Mouse (Mus musculus): ENCODE measurements at regions not wholly inside any gene's neighbourhood (a gene's known extent, or its start where the extent isn't known, plus 50 kb on each side); places are given as distances from the start of the nearest gene placed in this dataset.

DNA sequence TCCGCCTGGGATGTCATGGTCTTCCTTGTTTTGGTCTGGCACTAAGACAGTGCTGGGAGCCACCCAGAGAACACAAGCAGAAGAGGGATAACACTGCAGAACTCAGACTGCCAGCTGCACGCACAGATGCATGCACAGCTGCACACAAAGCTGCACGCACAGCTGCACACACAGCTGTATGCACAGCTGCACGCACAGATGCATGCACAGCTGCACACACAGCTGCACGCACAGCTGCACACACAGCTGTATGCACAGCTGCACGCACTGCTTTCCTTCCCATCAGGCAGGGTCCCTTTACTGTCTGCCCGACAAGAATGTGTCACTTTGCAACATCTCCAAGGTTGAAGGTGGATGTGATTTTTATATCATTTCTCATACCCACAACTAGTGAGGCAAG lies 122.9 kb upstream of the Egln3 start:
- Histone ChIP-seq H3K9ac (replicated peaks; ENCODE audit: low read length) (no peak overlapping the region), H3K9me3 (ENCODE audit: control insufficient read depth, low read length) (no peaks in the 10 kb centered on the region), H3K4me1 (ENCODE audit: control insufficient read depth, insufficient read depth, low read length) (no peaks in the 10 kb centered on the region), H3K4me3 (replicated peaks; ENCODE audit: low read depth, low read length) (no peak overlapping the region), H3K27ac (replicated peaks; ENCODE audit: low read depth, low read length) (no peak overlapping the region), H3K36me3 (ENCODE audit: control insufficient read depth, insufficient read depth, low read length) (no peaks in the 10 kb centered on the region), H3K4me2 (ENCODE audit: low read length) (no peak overlapping the region), H3K27me3 (ENCODE audit: control insufficient read depth, insufficient read depth, low read length) (no peaks in the 10 kb centered on the region)
- DNase-seq (no peak), ATAC-seq (ENCODE audit: low FRiP score, low TSS enrichment) (no peak)
- WGBS = 32% methylated on average over 7 of the region's 7 CpGs

DNA sequence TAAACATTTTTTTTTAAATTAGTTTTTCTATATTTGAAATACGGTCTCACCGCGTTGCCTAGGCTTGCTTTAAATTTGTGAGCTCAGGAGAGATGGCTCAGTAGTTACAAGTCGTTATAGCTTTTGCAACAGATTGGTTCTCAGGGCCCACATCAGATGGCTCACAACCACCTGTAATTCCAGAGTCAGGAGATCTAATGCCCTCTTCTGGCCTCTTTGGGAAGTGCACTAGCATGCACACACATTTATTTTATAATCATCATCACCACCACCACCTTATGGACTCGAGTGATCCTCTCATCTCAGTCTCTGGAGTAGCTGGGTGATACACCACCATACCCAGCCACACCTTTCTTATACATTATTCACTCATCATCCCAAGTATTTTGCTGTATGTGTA lies 116.9 kb upstream of the Egln3 start:
- Histone ChIP-seq H3K4me3 (replicated peaks; ENCODE audit: low read depth, low read length) (no peak overlapping the region), H3K27me3 (ENCODE audit: control insufficient read depth, insufficient read depth, low read length) (no peaks in the 10 kb centered on the region), H3K4me2 (ENCODE audit: low read length) (no peak overlapping the region), H3K9ac (replicated peaks; ENCODE audit: low read length) (no peak overlapping the region), H3K36me3 (ENCODE audit: control insufficient read depth, insufficient read depth, low read length) (no peaks in the 10 kb centered on the region), H3K9me3 (ENCODE audit: control insufficient read depth, low read length) (no peaks in the 10 kb centered on the region), H3K4me1 (ENCODE audit: control insufficient read depth, insufficient read depth, low read length) (peaks cover 4% of the 10 kb centered on the region; the same call in 1 of the 2 replicates), H3K27ac (replicated peaks; ENCODE audit: low read depth, low read length) (no peak overlapping the region)
- DNase-seq = no peak
- ATAC-seq (ENCODE audit: low FRiP score, low TSS enrichment) = no peak
- WGBS = 93% methylated on average over 5 of the region's 5 CpGs

DNA sequence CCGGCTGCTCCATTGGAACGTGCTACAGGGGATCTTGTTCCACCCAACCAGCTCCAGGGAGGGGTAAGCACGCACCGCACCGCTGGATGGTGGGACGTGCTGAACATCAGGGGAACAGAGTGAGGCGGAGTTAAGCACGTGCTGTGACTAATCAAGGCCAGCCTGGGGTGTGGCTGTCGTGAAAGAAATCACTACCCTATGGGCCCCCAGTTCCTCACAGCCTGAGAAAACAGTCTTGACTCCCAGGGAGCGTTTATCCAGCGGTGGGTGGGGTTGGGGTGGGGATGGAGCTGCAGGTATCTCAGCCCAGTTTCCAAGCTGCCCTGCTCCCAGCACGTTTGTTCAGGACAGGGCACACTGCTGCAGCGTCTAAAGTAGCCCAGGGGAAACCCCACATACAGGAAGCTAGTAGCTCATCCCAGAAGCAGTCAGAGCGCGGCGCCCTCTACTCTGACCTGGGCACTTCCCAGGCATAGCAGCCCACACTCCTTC lies 113.4 kb upstream of the Egln3 start:
- Histone ChIP-seq H3K4me3 (replicated peaks; ENCODE audit: low read depth, low read length) (no peak overlapping the region), H3K36me3 (ENCODE audit: control insufficient read depth, insufficient read depth, low read length) (no peaks in the 10 kb centered on the region), H3K9me3 (ENCODE audit: control insufficient read depth, low read length) (no peaks in the 10 kb centered on the region), H3K27ac (replicated peaks; ENCODE audit: low read depth, low read length) (no peak overlapping the region), H3K4me2 (ENCODE audit: low read length) (peak overlapping the region; percentile 42), H3K9ac (replicated peaks; ENCODE audit: low read length) (no peak overlapping the region), H3K4me1 (ENCODE audit: control insufficient read depth, insufficient read depth, low read length) (peaks cover 19% of the 10 kb centered on the region), H3K27me3 (ENCODE audit: control insufficient read depth, insufficient read depth, low read length) (no peaks in the 10 kb centered on the region)
- WGBS = under 1% methylated on average over 16 of the region's 16 CpGs
- DNase-seq = peak; percentile 24
- ATAC-seq (ENCODE audit: low FRiP score, low TSS enrichment) = no peak

DNA sequence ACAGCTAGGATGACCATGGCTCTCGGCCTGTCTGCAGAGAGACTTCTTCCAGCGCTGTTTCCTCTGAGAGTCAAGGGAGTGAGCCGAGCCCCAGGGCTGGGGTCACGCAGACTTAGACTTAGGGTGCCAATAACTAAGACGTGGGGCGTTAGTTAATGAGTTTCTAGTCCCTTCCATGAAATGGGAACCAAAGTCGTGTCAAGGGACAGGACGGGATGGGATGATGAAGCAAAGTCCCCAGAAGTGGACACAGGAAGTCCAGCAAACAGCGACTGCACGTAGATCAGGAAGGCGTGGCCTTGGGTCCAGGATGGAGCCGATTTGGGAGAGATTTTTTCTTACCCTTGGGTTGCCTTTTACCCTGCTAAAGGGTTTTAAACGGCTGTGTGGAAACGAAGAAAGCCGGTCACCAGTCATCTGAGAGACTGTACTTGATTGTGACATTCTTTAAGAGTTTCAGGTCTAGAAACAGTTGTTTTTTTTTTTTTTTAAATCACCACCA lies 112.5 kb upstream of the Egln3 start:
- no peak overlapping the region for H3K4me3 ChIP-seq (replicated peaks; ENCODE audit: low read depth, low read length)
- no peak overlapping the region for H3K4me2 ChIP-seq (ENCODE audit: low read length)
- H3K27me3 ChIP-seq (ENCODE audit: control insufficient read depth, insufficient read depth, low read length) = no peaks in the 10 kb centered on the region
- ATAC-seq (ENCODE audit: low FRiP score, low TSS enrichment) = no peak
- no peaks in the 10 kb centered on the region for H3K9me3 ChIP-seq (ENCODE audit: control insufficient read depth, low read length)
- no peak overlapping the region for H3K9ac ChIP-seq (replicated peaks; ENCODE audit: low read length)
- DNase-seq = no peak
- peaks cover 19% of the 10 kb centered on the region for H3K4me1 ChIP-seq (ENCODE audit: control insufficient read depth, insufficient read depth, low read length)
- 47% methylated on average over 15 of the region's 15 CpGs for WGBS
- no peaks in the 10 kb centered on the region for H3K36me3 ChIP-seq (ENCODE audit: control insufficient read depth, insufficient read depth, low read length)
- H3K27ac ChIP-seq (replicated peaks; ENCODE audit: low read depth, low read length) = no peak overlapping the region

GRCm38 (mm10) chr12:54314153-54314552 lies 110.5 kb upstream of the Egln3 start:
- Histone ChIP-seq H3K9me3 (ENCODE audit: control insufficient read depth, low read length) (no peaks in the 10 kb centered on the region), H3K4me1 (ENCODE audit: control insufficient read depth, insufficient read depth, low read length) (peaks cover 19% of the 10 kb centered on the region), H3K27me3 (ENCODE audit: control insufficient read depth, insufficient read depth, low read length) (no peaks in the 10 kb centered on the region), H3K36me3 (ENCODE audit: control insufficient read depth, insufficient read depth, low read length) (no peaks in the 10 kb centered on the region), H3K27ac (replicated peaks; ENCODE audit: low read depth, low read length) (no peak overlapping the region), H3K4me2 (ENCODE audit: low read length) (no peak overlapping the region), H3K9ac (replicated peaks; ENCODE audit: low read length) (no peak overlapping the region), H3K4me3 (replicated peaks; ENCODE audit: low read depth, low read length) (no peak overlapping the region)
- ATAC-seq (ENCODE audit: low FRiP score, low TSS enrichment) (no peak), DNase-seq (no peak)
- WGBS = 72% methylated on average over 2 of the region's 2 CpGs

DNA sequence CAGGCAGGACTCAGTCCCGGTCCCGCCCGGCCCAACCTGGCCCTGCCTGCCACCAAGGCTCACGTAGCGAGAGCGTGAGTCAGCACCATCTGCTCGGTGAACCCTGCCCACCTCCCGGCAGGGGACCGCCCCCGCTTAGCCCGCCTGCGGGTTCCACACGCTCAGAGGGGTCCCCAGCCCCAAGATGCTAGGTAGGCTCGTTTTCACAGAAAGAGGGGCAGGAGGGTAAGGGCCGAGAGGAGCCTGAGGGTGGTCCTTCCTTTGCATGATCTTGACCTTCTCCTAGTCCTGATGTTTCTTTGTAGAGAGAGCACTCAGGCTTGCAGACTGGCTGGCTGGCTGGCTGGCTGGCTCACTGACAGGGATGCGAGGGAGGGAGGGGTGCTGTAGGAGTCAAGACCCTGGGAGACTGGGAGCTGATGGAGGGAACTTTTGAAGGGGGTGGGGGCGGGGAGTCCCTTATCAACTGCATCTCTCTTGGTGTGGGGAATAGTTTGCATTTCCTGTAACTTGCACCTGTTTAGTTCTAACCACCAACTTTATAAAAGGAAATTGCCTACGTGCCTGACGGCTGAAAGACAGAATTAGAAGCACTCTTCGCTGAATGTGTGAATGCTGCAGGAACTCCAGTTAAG lies 109.7 kb upstream of the Egln3 start:
- peak; percentile 63 for DNase-seq
- no peaks in the 10 kb centered on the region for H3K9me3 ChIP-seq (ENCODE audit: control insufficient read depth, low read length)
- peak overlapping the region; percentile 66 for H3K4me2 ChIP-seq (ENCODE audit: low read length)
- H3K4me1 ChIP-seq (ENCODE audit: control insufficient read depth, insufficient read depth, low read length) = peaks cover 19% of the 10 kb centered on the region
- peak overlapping the region; percentile 58 for H3K9ac ChIP-seq (replicated peaks; ENCODE audit: low read length)
- ATAC-seq (ENCODE audit: low FRiP score, low TSS enrichment) = peak; percentile 55; the same call in 1 of the 2 replicates
- WGBS = under 1% methylated on average over 20 of the region's 20 CpGs
- no peak overlapping the region for H3K27ac ChIP-seq (replicated peaks; ENCODE audit: low read depth, low read length)
- no peaks in the 10 kb centered on the region for H3K36me3 ChIP-seq (ENCODE audit: control insufficient read depth, insufficient read depth, low read length)
- peak overlapping the region; percentile 30 for H3K4me3 ChIP-seq (replicated peaks; ENCODE audit: low read depth, low read length)
- no peaks in the 10 kb centered on the region for H3K27me3 ChIP-seq (ENCODE audit: control insufficient read depth, insufficient read depth, low read length)

DNA sequence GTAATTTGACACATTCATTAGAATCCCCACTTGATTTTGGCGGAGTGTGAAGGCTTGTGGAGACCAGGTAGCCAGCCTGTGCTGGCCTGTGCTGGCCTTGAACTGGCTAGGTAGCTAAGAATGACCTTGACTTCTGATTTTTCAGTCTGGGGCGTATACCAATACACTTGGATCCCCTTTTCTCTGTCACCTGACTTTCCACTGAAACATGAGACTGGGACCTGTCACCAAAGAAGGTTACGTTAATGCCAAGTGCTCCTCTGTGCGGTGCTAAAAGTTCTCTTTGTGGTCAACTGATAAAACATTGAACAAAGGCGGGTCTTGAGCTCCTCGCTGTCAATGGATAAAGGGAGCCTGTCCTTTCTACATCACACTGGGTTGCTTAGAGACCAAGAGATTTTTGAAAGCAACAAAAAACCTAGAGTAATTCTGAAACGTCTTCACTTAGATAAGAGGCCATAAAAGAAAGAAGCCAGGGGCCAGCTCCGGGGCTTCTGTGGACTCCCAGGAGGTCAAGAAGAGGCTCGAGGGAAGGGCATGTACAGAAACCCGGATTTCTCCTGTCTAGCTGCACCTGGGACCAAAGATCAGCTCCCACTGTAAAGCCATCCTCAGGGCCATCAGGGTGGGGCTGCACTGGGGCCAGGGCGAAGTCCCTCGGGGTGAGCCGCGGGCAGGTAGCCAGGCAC lies 109.0 kb upstream of the Egln3 start:
- 12% methylated on average over 14 of the region's 14 CpGs for WGBS
- Histone ChIP-seq H3K9me3 (ENCODE audit: control insufficient read depth, low read length) (no peaks in the 10 kb centered on the region), H3K27ac (replicated peaks; ENCODE audit: low read depth, low read length) (no peak overlapping the region), H3K4me3 (replicated peaks; ENCODE audit: low read depth, low read length) (peak overlapping the region; percentile 30), H3K4me1 (ENCODE audit: control insufficient read depth, insufficient read depth, low read length) (peaks cover 19% of the 10 kb centered on the region), H3K9ac (replicated peaks; ENCODE audit: low read length) (peak overlapping the region; percentile 58), H3K36me3 (ENCODE audit: control insufficient read depth, insufficient read depth, low read length) (no peaks in the 10 kb centered on the region), H3K27me3 (ENCODE audit: control insufficient read depth, insufficient read depth, low read length) (no peaks in the 10 kb centered on the region), H3K4me2 (ENCODE audit: low read length) (peak overlapping the region; percentile 66)
- no peak for ATAC-seq (ENCODE audit: low FRiP score, low TSS enrichment)
- DNase-seq = peak; percentile 40

DNA sequence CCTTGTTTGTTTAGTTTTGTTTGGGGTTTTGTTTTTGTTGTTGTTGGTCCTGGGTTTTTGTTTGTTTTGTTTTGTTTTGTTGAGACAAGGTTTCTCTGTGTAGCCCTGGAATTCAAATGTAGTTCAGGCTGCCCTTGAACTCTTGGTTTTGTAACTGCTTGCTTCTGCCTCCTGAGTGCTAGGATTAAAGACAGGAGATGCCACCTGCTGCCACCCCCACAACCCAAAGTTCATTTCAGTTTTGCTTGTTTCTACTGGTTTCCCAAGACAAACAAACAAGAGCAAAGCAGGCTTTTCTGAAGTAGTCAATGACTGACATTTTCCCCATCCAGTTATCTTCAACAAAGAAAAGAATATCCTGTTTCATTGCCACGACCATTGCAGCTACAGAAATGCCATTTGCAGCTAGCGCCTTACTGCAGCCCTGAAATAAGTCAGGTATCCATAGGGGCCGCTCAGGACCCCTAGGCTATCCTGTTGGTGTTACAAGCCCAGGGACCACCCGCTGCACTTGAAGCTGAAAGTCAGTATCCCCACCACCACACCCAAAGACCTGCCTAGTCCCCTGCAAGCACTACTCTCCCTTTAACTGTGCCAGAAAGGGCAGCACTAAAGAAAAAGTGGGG lies 108.3 kb upstream of the Egln3 start:
- no peaks in the 10 kb centered on the region for H3K36me3 ChIP-seq (ENCODE audit: control insufficient read depth, insufficient read depth, low read length)
- H3K27ac ChIP-seq (replicated peaks; ENCODE audit: low read depth, low read length) = no peak overlapping the region
- WGBS = 47% methylated on average over 4 of the region's 4 CpGs
- ATAC-seq (ENCODE audit: low FRiP score, low TSS enrichment) = no peak
- no peak overlapping the region for H3K4me2 ChIP-seq (ENCODE audit: low read length)
- DNase-seq = no peak
- H3K4me1 ChIP-seq (ENCODE audit: control insufficient read depth, insufficient read depth, low read length) = peaks cover 17% of the 10 kb centered on the region
- H3K27me3 ChIP-seq (ENCODE audit: control insufficient read depth, insufficient read depth, low read length) = no peaks in the 10 kb centered on the region
- no peaks in the 10 kb centered on the region for H3K9me3 ChIP-seq (ENCODE audit: control insufficient read depth, low read length)
- H3K4me3 ChIP-seq (replicated peaks; ENCODE audit: low read depth, low read length) = no peak overlapping the region
- H3K9ac ChIP-seq (replicated peaks; ENCODE audit: low read length) = no peak overlapping the region
